Mouse (Mus musculus) hindbrain, postnatal 0 days (tissue): Measurements from ENCODE around the gene Agap1. TPM values are rescaled to one million over a fixed set of nuclear protein-coding genes. Genes with fewer than 3 reads are reported as not detected.

ENCODE experiments used
- ATAC-seq: fragments of 200-750 bp; cut with Nextera tagmentation; 2 replicates; pipeline ENCODE4 v1.8.0; 2017; ENCODE audit warnings: mild to moderate bottlenecking, moderate TSS enrichment, moderate library complexity
- DNase-seq: peaks from one replicate; pipeline ENCODE4 v3.0.0-alpha.2; 2015; ENCODE audit warnings: low spot score
- H3K27ac ChIP-seq: fragments of 300-500 bp; sonication (generic); 2 replicates; pipeline ENCODE4 v1.5.1; 2014; ENCODE audit warnings: mild to moderate bottlenecking
- H3K27me3 ChIP-seq: fragments of 300-500 bp; sonication (generic); 2 replicates; pipeline ENCODE4 v1.6.1; 2014; ENCODE audit warnings: low read length, mixed read lengths; ENCODE audit not compliant: insufficient read depth
- H3K36me3 ChIP-seq: fragments of 300-500 bp; sonication (generic); 2 replicates; pipeline ENCODE4 v1.6.1; 2014; ENCODE audit warnings: low read length, mixed read lengths; ENCODE audit not compliant: insufficient read depth
- H3K4me1 ChIP-seq: fragments of 300-500 bp; sonication (generic); 2 replicates; pipeline ENCODE4 v1.6.1; 2014; ENCODE audit warnings: antibody characterized with exemption, low read length, mixed read lengths; ENCODE audit not compliant: insufficient read depth
- H3K4me2 ChIP-seq: fragments of 300-500 bp; sonication (generic); 2 replicates; pipeline ENCODE4 v1.6.1; 2014; ENCODE audit warnings: low read depth, mild to moderate bottlenecking, low read length, moderate library complexity, mixed read lengths
- H3K4me3 ChIP-seq: fragments of 300-500 bp; sonication (generic); 2 replicates; pipeline ENCODE4 v1.5.1; 2014; ENCODE audit warnings: low read length
- H3K9ac ChIP-seq: fragments of 300-500 bp; sonication (generic); replicated peaks from 2 replicates; pipeline ENCODE4 v1.6.1; 2014; ENCODE audit warnings: mild to moderate bottlenecking, low read length, moderate library complexity, mixed read lengths
- H3K9me3 ChIP-seq: fragments of 300-500 bp; sonication (generic); 2 replicates; pipeline ENCODE4 v1.6.1; 2016; ENCODE audit warnings: low read length, mixed read lengths
- CTCF ChIP-seq: IDR thresholded peaks from 2 replicates; pipeline ENCODE4 v1.5.1; 2016; ENCODE audit warnings: antibody characterized with exemption, control low read depth, low read depth
- WGBS: fragments of 180-500 bp; shearing (Covaris S2); extraction: QIAGEN DNeasy Blood & Tissue Kit; methylation state at CpG from one replicate; pipeline ENCODE4 v1.1.7; 2014; 5-methylcytosine and 5-hydroxymethylcytosine counted together
- polyA plus RNA-seq: library from polyadenylated mRNA; unstranded; fragments of >200 nt; fragmentation: Nextera tagmentation; extraction: Ambion mirVana; gene quantifications from 2 replicates; pipeline ENCODE4 v1.2.1, GENCODE M21; 2015
- total RNA-seq: library from RNA; depleted of rRNA; stranded (reverse); fragments of >200 nt; gene quantifications from 2 replicates; pipeline ENCODE4 v1.2.3, GENCODE M21; 2014

Gene Agap1
- total and polyA plus RNA-seq, 2 experiments from 2014 or later: 40.0 to 122 TPM

- no peak overlapping the region for H3K9ac ChIP-seq
- no peak for TF ChIP-seq CTCF
- no peaks in the 10 kb centered on the region for H3K36me3 ChIP-seq
- ATAC-seq: no peak
- 0 out of 2 replicates have a peak, but pooled peaks cover 3% of the 10 kb centered on the region for H3K4me1 ChIP-seq
- no peaks in the 10 kb centered on the region for H3K9me3 ChIP-seq
- no peak overlapping the region for H3K4me2 ChIP-seq
- H3K4me3 ChIP-seq: no peak overlapping the region
- H3K27ac ChIP-seq: no peak overlapping the region
- DNase-seq: no peak
- no peaks in the 10 kb centered on the region for H3K27me3 ChIP-seq
- 63% methylated on average over 1 of the region's 1 CpGs for WGBS
These were observed 103.5 kb downstream of the Agap1 start for GRCm38 (mm10) chr1:89558080-89558479.

GRCm38 (mm10) chr1:89563399-89563798, 108.8 kb downstream of the Agap1 start:
- ATAC-seq (no peak), DNase-seq (no peak)
- Histone ChIP-seq H3K27me3 (no peaks in the 10 kb centered on the region), H3K36me3 (no peaks in the 10 kb centered on the region), H3K4me3 (no peak overlapping the region), H3K4me1 (peaks cover 39% of the 10 kb centered on the region), H3K9me3 (no peaks in the 10 kb centered on the region), H3K27ac (no peak overlapping the region), H3K9ac (no peak overlapping the region), H3K4me2 (no peak overlapping the region)
- 90% methylated on average over 4 of the region's 4 CpGs for WGBS
- no peak for TF ChIP-seq CTCF

- DNase-seq (peak; percentile 55), ATAC-seq (peak; percentile 49)
- Histone ChIP-seq H3K9ac (no peak overlapping the region), H3K4me1 (peaks cover 52% of the 10 kb centered on the region), H3K27me3 (no peaks in the 10 kb centered on the region), H3K4me2 (no peak overlapping the region), H3K36me3 (no peaks in the 10 kb centered on the region), H3K27ac (peak overlapping the region; percentile 54), H3K9me3 (no peaks in the 10 kb centered on the region), H3K4me3 (no peak overlapping the region)
- no peak for TF ChIP-seq CTCF
- WGBS: 13% methylated on average over 9 of the region's 9 CpGs
These were observed 112.2 kb downstream of the Agap1 start for GRCm38 (mm10) chr1:89566578-89567488.

GRCm38 (mm10) chr1:89568546-89569405, 114.2 kb downstream of the Agap1 start:
- no peak for TF ChIP-seq CTCF
- ATAC-seq (no peak), DNase-seq (no peak)
- no peak overlapping the region for H3K9ac ChIP-seq
- no peaks in the 10 kb centered on the region for H3K36me3 ChIP-seq
- H3K4me2 ChIP-seq: no peak overlapping the region
- H3K9me3 ChIP-seq: no peaks in the 10 kb centered on the region
- no peak overlapping the region for H3K4me3 ChIP-seq
- H3K27me3 ChIP-seq: no peaks in the 10 kb centered on the region
- 33% methylated on average over 6 of the region's 6 CpGs for WGBS
- H3K4me1 ChIP-seq: peaks cover 52% of the 10 kb centered on the region
- H3K27ac ChIP-seq: no peak overlapping the region

- no peak for ATAC-seq
- no peaks in the 10 kb centered on the region for H3K27me3 ChIP-seq
- H3K4me3 ChIP-seq: no peak overlapping the region
- no peak overlapping the region for H3K27ac ChIP-seq
- H3K4me1 ChIP-seq: peaks cover 43% of the 10 kb centered on the region
- H3K9me3 ChIP-seq: no peaks in the 10 kb centered on the region
- TF ChIP-seq CTCF: no peak
- H3K9ac ChIP-seq: no peak overlapping the region
- no peak for DNase-seq
- H3K4me2 ChIP-seq: no peak overlapping the region
- 84% methylated on average over 4 of the region's 4 CpGs for WGBS
- no peaks in the 10 kb centered on the region for H3K36me3 ChIP-seq
These were observed 116.1 kb downstream of the Agap1 start for GRCm38 (mm10) chr1:89570522-89571299.

- Histone ChIP-seq H3K4me3 (no peak overlapping the region), H3K27ac (no peak overlapping the region), H3K4me1 (peaks cover 35% of the 10 kb centered on the region), H3K9me3 (no peaks in the 10 kb centered on the region), H3K9ac (no peak overlapping the region), H3K36me3 (no peaks in the 10 kb centered on the region), H3K4me2 (no peak overlapping the region), H3K27me3 (no peaks in the 10 kb centered on the region)
- TF ChIP-seq CTCF: no peak
- ATAC-seq (no peak), DNase-seq (no peak)
- 86% methylated on average over 4 of the region's 4 CpGs for WGBS
These were observed 118.9 kb downstream of the Agap1 start for GRCm38 (mm10) chr1:89573486-89573885.
